Mouse (Mus musculus) forebrain, embryonic 14.5 days (tissue): ENCODE measurements around the gene Ears2. TPM values are rescaled to one million over a fixed set of nuclear protein-coding genes. Genes with fewer than 3 reads are reported as not detected.
"Not testable (repeated sequence)": the region's sequence is repeated elsewhere in the genome, so short reads cannot be mapped to it uniquely, and the experiment has no call there.

Source experiments
- ATAC-seq: fragments of 200-750 bp; cut with Nextera tagmentation; 2 replicates; pipeline ENCODE4 v1.8.0; 2017; ENCODE audit warnings: mild to moderate bottlenecking, moderate library complexity
- DNase-seq: peaks from one replicate; pipeline ENCODE4 v3.0.0-alpha.2; 2015; ENCODE audit warnings: low spot score
- H3K27ac ChIP-seq: fragments of 300-500 bp; sonication (generic); 2 replicates; pipeline ENCODE4 v1.5.1; 2014; ENCODE audit warnings: low read depth, mild to moderate bottlenecking, control low read depth, low read length, moderate library complexity
- H3K27me3 ChIP-seq: fragments of 300-500 bp; sonication (generic); replicated peaks from 2 replicates; pipeline ENCODE4 v1.6.1; 2014; ENCODE audit warnings: low read length, control low read depth, mixed read lengths; ENCODE audit not compliant: control insufficient read depth, insufficient read depth
- H3K36me3 ChIP-seq: fragments of 300-500 bp; sonication (generic); 2 replicates; pipeline ENCODE4 v1.6.1; 2014; ENCODE audit warnings: low read length, control low read depth; ENCODE audit not compliant: control insufficient read depth, insufficient read depth
- H3K4me1 ChIP-seq: fragments of 300-500 bp; sonication (generic); 2 replicates; pipeline ENCODE4 v1.6.1; 2014; ENCODE audit warnings: antibody characterized with exemption, low read length, control low read depth; ENCODE audit not compliant: control insufficient read depth, insufficient read depth
- H3K4me2 ChIP-seq: fragments of 300-500 bp; sonication (generic); 2 replicates; pipeline ENCODE4 v1.6.1; 2014; ENCODE audit warnings: mild to moderate bottlenecking, control low read depth, low read length
- H3K4me3 ChIP-seq: fragments of 300-500 bp; sonication (generic); 2 replicates; pipeline ENCODE4 v1.5.1; 2014; ENCODE audit warnings: low read depth, low read length, control low read depth
- H3K9ac ChIP-seq: fragments of 300-500 bp; sonication (generic); 2 replicates; pipeline ENCODE4 v1.6.1; 2014; ENCODE audit warnings: mild to moderate bottlenecking, low read length, control low read depth, moderate library complexity
- H3K9me3 ChIP-seq: fragments of 300-500 bp; sonication (generic); replicated peaks from 2 replicates; pipeline ENCODE4 v1.6.1; 2016; ENCODE audit warnings: low read length, control low read depth, mixed read lengths; ENCODE audit not compliant: control insufficient read depth
- WGBS: fragments of 180-500 bp; shearing (Covaris S2); extraction: QIAGEN DNeasy Blood & Tissue Kit; methylation state at CpG from one replicate; pipeline ENCODE4 v1.1.7; 2014; 5-methylcytosine and 5-hydroxymethylcytosine counted together
- polyA plus RNA-seq: library from polyadenylated mRNA; unstranded; fragments of >200 nt; fragmentation: Nextera tagmentation; extraction: Ambion mirVana; gene quantifications from 2 replicates; pipeline ENCODE4 v1.2.1, GENCODE M21; 2014

Ears2 gene
- 11.8 TPM in 2 replicates for polyA plus RNA-seq

DNA sequence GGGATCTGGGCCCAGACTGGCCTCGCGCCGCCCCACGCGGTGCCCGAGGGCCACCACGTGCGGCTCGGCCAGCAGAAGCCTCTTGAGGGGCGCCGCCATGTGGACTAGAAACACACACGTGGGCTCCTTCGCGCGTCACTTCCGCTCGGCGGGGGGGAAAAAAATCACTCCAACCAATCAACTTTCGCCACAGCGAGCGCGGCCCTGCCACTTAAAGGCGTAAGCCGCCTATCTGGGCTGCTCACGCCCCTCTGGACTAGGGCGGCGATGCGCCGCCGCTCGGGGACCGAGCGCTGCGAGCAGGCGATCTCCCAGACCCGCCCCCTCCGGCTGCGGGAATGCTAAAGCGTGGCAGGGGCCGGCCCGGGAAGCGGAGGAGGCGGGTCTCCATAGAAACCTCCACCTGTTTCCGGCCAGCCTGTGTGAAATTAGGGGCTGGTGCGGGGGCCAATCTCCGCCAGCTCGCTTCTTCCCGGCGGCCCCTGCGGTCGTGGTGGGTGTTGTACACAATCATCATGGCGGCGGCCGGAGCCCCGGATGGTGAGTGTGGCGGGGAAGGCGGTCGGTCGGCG is at the start of gene Ears2, which contains the start of gene Ubfd1:
Ears2 (minus strand) TSS at position 319 of the 572 bp plus-strand sequence.
Ubfd1 (plus strand) TSS at position 231 of the 572 bp plus-strand sequence.
- Histone ChIP-seq H3K27ac (peak within 1 kb of the TSS; percentile 95), H3K36me3 (peaks cover 40% of the 10 kb centered on the region), H3K4me2 (peak within 1 kb of the TSS; percentile 68), H3K9me3 (no peaks in the 10 kb centered on the region), H3K27me3 (no peaks in the 10 kb centered on the region), H3K9ac (peak within 1 kb of the TSS; percentile 93), H3K4me1 (peaks cover 10% of the 10 kb centered on the region), H3K4me3 (peak within 1 kb of the TSS; percentile 100)
- DNase-seq (peak; percentile 97), ATAC-seq (peak; percentile 98)
- under 1% methylated on average over 59 of the region's 60 CpGs for WGBS

DNA sequence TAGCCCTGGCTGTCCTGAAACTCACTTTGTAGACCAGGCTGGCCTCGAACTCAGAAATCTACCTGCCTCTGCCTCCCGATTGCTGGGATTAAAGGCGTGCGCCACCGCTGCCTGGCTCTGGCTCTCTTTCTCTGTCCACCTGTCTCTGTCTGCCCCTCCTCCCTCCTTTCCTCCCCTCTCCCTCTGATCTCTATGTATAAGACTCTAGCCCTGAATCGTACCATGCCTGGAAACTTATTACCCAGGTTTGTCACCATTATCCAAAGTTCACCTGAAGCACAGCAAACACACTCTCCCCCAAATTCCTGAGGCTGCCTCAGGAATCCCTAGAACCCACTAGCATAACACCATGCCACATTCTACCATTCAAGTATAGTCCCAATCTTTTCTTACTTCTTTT is 41.1 kb upstream of the Ears2 start:
- no peak for ATAC-seq
- Histone ChIP-seq H3K27ac (no peak overlapping the region), H3K9me3 (no peaks in the 10 kb centered on the region), H3K27me3 (no peaks in the 10 kb centered on the region), H3K4me2 (no peak overlapping the region), H3K9ac (no peak overlapping the region), H3K36me3 (peaks cover 29% of the 10 kb centered on the region), H3K4me1 (no peaks in the 10 kb centered on the region), H3K4me3 (no peak overlapping the region)
- no peak for DNase-seq
- WGBS = 94% methylated on average over 6 of the region's 6 CpGs

DNA sequence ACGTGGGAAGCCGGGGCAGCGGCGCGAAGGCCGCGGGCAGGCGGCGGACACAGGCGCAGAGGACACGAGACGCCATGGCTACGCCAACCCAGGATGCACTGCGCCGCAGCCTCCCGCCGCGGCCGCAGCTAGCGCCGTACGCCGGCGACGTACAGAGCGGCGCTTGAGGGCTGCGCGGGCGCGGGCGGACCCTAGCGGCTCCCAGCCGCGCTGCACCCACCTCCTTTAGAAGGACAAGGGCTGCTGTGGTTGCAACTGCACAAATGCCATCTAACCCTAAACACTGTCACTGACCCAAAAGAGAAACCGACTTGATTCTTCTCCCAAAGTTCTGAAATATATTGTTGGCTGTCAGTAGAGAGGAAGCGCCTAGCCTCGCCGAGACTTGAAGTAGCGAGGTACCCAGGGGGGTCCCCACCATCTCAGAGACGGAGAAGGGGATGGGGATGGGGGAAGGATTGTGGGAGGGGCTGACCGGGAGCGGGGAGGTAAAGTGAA is 34.7 kb upstream of the Ears2 start, which contains the start of gene Ndufab1:
Ndufab1 (minus strand) TSS at position 140 of the 498 bp plus-strand sequence.
- Histone ChIP-seq H3K36me3 (peaks cover 13% of the 10 kb centered on the region), H3K9ac (peak within 1 kb of the TSS; percentile 77), H3K4me1 (peaks cover 6% of the 10 kb centered on the region), H3K9me3 (no peaks in the 10 kb centered on the region), H3K4me2 (peak within 1 kb of the TSS; percentile 61), H3K27ac (0 out of 2 replicates have a peak within 1 kb of the TSS, but pooled peaks have one; percentile 1), H3K27me3 (no peaks in the 10 kb centered on the region), H3K4me3 (peak within 1 kb of the TSS; percentile 66)
- DNase-seq (peak; percentile 95), ATAC-seq (peak; percentile 100)
- 0% methylated on average over 36 of the region's 43 CpGs for WGBS

DNA sequence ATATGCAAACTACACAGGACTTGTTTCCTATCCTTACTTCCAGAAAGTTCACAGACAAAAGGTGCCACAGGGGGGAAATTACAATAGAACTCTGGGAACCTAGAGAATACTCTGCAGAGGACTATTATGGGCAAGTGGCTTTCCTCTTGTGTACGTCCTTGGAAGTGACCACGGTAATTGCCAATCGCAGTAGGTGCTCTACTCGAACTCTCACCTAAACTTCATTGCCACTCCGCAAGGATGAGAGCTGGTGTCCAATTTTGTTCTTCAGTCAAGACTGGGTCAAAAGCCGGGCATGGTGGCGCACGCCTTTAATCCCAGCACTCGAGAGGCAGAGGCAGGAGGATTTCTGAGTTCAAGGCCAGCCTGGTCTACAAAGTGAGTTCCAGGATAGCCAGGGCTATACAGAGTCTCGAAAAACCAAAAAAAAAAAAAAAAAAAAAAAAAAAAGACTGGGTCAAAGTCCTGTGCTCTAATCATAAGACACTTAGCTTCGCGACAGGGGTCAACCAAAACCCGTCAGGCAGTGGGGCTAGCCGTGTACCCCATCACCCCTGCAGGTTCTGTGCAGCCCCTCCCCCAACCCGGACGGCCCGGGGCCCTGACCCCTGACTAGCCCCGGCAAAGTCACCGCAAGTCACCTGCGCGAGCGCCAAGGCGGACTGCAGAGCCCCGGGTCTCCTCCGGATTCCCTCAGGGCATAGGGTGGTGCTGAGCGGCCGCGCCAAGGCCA is 34.1 kb upstream of the Ears2 start:
- Histone ChIP-seq H3K9ac (peak overlapping the region; percentile 77), H3K4me3 (peak overlapping the region; percentile 66), H3K4me2 (peak overlapping the region; percentile 61), H3K36me3 (peaks cover 19% of the 10 kb centered on the region)
- H3K9me3 ChIP-seq, H3K27me3 ChIP-seq, H3K27ac ChIP-seq, H3K4me1 ChIP-seq: not testable (repeated sequence)
- ATAC-seq (peak; percentile 64), DNase-seq (peak; percentile 23)
- 9% methylated on average over 23 of the region's 28 CpGs for WGBS

DNA sequence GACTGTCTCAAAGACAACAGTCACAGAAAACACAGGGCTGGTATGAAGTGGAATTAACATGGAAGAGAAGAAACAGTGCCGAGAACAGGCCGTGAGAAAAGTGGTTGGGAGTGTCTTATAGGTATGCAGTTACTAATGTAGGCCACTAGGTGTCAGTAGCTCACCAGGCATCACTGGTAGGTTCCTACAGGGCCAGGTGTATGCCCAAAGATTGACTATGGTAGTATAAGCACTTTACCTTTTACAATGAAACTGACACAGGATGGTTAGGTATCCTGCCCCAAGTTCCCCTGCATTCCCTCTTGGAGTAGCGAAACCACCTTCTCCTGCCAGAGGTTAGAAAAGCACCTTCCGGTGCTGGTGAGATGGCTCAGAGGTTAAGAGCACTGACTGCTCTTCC is 32.2 kb upstream of the Ears2 start:
- ATAC-seq (no peak), DNase-seq (peak; percentile 67)
- Histone ChIP-seq H3K9me3 (no peaks in the 10 kb centered on the region), H3K9ac (no peak overlapping the region), H3K4me3 (no peak overlapping the region), H3K4me2 (no peak overlapping the region), H3K4me1 (peaks cover 6% of the 10 kb centered on the region), H3K36me3 (peaks cover 39% of the 10 kb centered on the region), H3K27ac (no peak overlapping the region), H3K27me3 (no peaks in the 10 kb centered on the region)
- WGBS = 58% methylated on average over 4 of the region's 4 CpGs

DNA sequence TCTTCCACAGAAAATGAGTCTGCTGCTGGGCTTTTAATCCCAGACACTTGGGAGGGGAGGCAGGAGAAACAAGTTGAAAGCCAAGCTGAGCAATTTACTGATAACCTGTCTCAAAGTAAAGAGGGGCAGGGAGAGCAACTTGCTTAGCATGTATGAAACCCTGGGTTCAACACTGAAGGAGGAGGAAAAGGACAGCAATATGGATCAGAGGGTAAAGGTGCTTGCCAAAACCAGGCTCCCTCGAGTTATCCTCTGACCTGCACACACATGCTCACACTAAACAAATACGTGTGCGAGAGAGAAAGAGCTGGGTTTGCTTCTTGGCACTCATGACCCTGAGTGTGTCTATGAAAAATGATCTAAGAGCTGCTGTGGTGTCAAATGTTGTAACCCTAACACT is 30.9 kb upstream of the Ears2 start:
- Histone ChIP-seq H3K4me3 (no peak overlapping the region), H3K9me3 (no peaks in the 10 kb centered on the region), H3K4me2 (no peak overlapping the region), H3K27ac (no peak overlapping the region), H3K36me3 (peaks cover 50% of the 10 kb centered on the region), H3K4me1 (peaks cover 6% of the 10 kb centered on the region), H3K27me3 (no peaks in the 10 kb centered on the region), H3K9ac (no peak overlapping the region)
- no peak for DNase-seq
- 91% methylated on average over 3 of the region's 3 CpGs for WGBS
- ATAC-seq = no peak

DNA sequence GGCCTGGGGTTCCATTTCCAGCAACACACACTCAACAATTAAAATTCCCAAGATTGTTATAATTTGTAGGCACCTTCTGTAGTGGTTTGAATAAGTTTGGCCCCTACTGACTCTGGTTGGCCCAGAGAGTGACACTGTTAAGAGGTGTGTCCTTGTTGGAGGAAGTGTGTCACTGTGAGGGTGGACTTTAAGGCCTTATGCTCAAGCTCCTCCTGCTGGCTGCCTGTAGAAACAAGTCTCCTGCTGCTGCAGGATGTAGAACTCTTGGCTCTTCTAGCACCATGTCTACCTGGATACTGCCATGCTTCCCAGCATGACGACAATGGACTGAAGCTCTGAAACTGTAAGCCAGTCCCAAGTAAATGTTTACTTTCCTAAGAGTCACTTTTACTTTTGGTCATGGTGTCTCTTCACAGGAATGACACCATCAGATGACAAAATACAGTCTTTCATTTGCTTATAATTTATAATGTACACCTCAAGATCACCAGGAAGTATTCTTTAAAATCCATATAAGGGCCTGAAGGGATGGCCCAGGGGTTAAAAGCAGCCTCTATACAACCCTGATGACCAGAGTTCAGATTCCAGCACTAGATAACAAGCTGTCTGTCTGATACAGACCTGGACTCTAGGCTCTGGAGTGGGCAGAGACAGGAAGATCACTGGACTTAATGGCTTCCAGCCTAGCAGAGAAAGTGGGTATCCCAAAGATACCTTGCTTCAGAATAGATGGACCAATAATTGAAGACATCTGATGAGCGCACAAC is 27.7 kb upstream of the Ears2 start:
- 95% methylated on average over 2 of the region's 2 CpGs for WGBS
- no peak for ATAC-seq
- H3K36me3 ChIP-seq = peaks cover 75% of the 10 kb centered on the region

DNA sequence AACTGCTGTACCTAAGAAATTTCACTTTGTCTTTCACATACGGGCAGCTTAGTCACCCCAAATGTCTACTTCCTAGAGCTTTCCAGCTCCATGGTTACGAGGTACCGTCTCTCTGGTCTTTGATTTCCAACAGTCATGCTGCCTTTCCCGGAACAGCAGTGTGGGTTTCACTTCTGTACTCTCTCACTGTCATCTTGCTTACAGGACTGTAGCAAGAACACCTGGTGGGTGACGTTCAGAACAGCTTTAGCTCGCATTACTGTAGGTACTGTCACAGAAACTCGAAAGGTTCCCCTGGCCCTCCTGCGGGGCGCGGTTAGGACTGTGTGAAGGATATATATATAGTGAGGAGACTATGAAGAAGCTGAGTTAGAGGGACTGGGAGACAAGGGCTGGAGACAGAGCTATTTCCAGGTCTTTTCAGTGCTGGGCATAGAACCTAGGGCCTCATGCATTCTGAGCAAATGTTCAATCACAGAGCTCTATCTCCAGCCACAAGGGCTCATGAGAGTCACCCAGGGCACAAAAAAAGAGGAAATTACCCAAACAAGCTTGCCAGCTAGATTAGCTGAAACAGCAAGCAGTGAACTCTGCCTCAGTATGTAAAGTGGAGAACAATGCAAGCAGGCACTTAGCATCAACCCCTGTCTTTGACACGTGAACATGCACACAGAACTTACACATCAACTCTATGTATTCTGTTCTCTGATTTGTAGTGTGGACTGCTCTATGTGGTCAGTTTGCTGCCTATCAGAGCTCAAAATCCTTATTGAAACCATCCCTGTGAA is 20.3 kb upstream of the Ears2 start:
- H3K4me1 ChIP-seq = no peaks in the 10 kb centered on the region
- ATAC-seq (no peak), DNase-seq (no peak)
- H3K4me3 ChIP-seq = no peak overlapping the region
- no peak overlapping the region for H3K9ac ChIP-seq
- no peak overlapping the region for H3K27ac ChIP-seq
- H3K9me3 ChIP-seq = no peaks in the 10 kb centered on the region
- WGBS = 94% methylated on average over 11 of the region's 11 CpGs
- no peaks in the 10 kb centered on the region for H3K27me3 ChIP-seq
- H3K36me3 ChIP-seq = peaks cover 63% of the 10 kb centered on the region
- H3K4me2 ChIP-seq = no peak overlapping the region

More for the DNA sequence above, 27.7 kb upstream of the Ears2 start:
- H3K9ac ChIP-seq = no peak overlapping the region
- no peak for DNase-seq
- H3K27ac ChIP-seq = no peak overlapping the region
- no peak overlapping the region for H3K4me3 ChIP-seq
- no peak overlapping the region for H3K4me2 ChIP-seq
- H3K4me1 ChIP-seq = no peaks in the 10 kb centered on the region
- no peaks in the 10 kb centered on the region for H3K27me3 ChIP-seq
- H3K9me3 ChIP-seq = no peaks in the 10 kb centered on the region
